Mouse (Mus musculus) heart, adult 8-10 months (tissue): Measurements from ENCODE around the gene 6430571L13Rik. TPM values are rescaled to one million over a fixed set of nuclear protein-coding genes. Genes with fewer than 3 reads are reported as not detected.
A peak's percentile ranks its signal among the peaks of the same experiment; 100 is the strongest.
"Not testable (repeated sequence)": the region's sequence is repeated elsewhere in the genome, so short reads cannot be mapped to it uniquely, and the experiment has no call there.

ENCODE experiments used
- DNase-seq: peaks from one replicate; pipeline ENCODE4 v3.0.0; 2022; ENCODE audit warnings: low spot score
- total RNA-seq, 4 experiments: library from RNA; stranded (reverse); gene quantifications; 2 replicates each; pipeline ENCODE4 v1.2.4; 2022

The 6430571L13Rik gene
- total RNA-seq, 4 experiments from 2014 or later, result 5.6 to 10.3 (median 6.4) TPM

DNA sequence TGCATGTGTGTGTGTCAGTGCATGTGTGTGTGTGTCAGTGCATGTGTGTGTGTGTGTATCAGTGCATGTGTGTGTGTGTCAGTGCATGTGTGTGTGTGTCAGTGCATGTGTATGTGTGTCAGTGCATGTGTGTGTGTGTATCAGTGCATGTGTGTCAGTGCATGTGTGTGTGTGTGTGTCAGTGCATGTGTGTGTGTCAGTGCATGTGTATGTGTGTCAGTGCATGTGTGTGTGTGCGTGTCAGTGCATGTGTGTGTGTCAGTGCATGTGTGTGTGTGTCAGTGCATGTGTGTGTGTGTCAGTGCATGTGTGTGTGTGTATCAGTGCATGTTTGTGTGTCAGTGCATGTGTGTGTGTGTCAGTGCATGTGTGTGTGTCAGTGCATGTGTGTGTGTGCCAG lies 33.7 kb upstream of the 6430571L13Rik start:
- DNase-seq, result not testable (repeated sequence)

DNA sequence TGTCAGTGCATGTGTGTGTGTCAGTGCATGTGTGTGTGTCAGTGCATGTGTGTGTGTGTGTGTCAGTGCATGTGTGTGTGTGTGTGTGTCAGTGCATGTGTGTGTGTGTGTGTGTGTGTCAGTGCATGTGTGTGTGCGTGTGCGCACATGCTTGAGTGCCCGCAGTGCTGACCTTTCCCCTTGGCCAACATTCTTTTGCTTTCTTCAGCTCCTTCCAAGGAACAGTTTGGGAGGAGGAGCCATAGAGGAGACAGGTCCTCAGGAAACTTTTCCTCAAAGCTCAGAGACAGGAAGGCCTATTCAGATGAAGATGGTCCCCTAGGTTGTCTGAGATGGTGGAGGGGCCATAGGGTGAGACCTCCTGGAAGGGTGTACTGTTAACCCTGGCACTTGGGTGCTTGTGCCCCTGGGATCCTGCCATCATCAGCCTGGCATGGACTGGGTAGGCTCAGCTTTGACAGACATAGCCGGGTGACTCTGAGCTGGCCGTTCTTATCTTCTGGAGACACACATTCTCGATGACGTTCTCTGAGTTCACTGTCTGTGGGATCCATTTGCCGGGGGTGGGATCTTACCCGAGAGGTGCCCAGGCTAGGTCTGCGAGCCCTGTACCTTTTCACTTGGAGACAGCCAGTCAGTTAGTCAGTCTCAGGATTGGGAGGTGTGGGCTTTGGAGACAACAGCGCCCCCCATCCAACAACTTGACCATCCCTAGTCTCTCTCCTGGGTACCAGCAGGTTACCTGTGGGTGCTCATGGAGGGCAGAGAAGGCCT lies 33.1 kb upstream of the 6430571L13Rik start:
- DNase-seq, result no peak

- peak; percentile 71 for DNase-seq
Observed at GRCm38 (mm10) chr9:107307886-107308285, 32.5 kb upstream of the 6430571L13Rik start.

- no peak for DNase-seq
Observed at GRCm38 (mm10) chr9:107308346-107309000, 31.9 kb upstream of the 6430571L13Rik start.

GRCm38 (mm10) chr9:107309171-107309570 lies 31.2 kb upstream of the 6430571L13Rik start:
- no peak for DNase-seq

- no peak for DNase-seq
Observed at GRCm38 (mm10) chr9:107309600-107309999, 30.8 kb upstream of the 6430571L13Rik start.

- DNase-seq, result no peak
Observed at GRCm38 (mm10) chr9:107312811-107313584, 27.4 kb upstream of the 6430571L13Rik start.

- no peak for DNase-seq
Observed at GRCm38 (mm10) chr9:107313926-107314325, 26.5 kb upstream of the 6430571L13Rik start.

DNA sequence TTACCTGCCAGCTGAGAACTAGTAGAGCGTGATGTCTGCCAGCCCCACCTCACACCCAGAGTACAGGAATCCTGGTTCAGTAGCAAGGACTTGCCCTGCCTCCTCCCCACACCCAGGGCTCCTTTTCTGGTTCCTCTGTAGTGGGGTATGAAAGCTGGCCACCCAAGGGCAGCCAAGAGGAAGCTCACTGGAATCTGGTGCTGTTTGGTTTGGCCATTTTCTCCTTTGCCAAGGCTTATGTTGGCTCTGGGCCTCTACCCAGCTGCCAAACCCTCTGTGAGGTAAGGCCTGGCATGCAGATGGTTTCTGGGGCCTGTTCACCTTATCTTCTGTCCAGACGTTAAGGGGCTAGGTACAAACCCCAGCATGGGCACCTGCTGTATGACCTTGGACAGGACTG lies 24.6 kb upstream of the 6430571L13Rik start:
- no peak for DNase-seq

DNA sequence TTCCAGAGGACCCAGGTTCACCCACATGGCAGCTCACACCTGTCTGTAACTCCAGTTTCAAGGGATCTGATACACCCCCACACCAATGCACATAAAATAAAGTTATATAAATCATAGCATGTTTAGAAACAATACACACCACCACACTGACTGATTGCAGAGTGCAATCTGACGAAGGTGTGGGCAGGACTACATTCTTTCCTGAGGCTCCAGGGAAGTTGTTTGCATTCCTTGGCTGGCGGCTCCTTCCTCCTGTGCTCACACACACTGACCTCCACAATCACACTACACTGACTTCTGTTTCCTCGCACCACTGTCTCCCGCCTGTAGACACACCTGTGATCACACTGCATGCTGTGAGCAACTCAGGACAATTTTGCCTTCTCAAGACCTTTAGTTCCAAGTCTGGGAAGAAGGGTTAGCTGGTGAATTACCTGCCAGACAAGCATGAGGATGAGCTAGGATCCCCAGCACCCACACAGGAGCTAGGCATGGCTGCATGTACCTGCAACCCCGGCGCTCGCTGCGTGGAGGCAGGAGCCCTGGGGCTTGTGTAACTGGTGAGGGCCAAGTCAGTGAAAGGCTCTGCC lies 17.8 kb upstream of the 6430571L13Rik start:
- no peak for DNase-seq

GRCm38 (mm10) chr9:107323558-107323957 lies 16.8 kb upstream of the 6430571L13Rik start:
- peak; percentile 85 for DNase-seq

GRCm38 (mm10) chr9:107324799-107325561 lies 15.4 kb upstream of the 6430571L13Rik start:
- no peak for DNase-seq

DNA sequence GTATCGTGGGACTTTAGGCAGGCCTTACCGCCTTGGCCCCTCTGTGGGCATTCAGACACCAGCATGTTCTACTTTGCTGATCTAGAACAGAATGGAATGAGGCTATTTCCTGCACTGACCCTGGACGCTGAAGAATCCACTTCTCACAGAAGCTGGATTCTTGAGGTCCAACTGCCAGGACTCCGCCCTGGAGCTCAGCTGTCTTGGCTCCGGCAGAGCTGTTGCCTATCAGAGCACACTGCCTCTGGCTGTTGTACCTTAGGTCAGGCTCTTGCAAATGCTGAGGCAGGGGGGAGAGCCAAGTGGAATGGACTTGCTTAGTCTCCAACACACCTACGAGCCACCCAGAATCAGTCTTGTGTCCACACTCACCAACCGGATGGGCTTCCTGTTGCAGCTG lies 14.5 kb upstream of the 6430571L13Rik start:
- DNase-seq, result no peak

DNA sequence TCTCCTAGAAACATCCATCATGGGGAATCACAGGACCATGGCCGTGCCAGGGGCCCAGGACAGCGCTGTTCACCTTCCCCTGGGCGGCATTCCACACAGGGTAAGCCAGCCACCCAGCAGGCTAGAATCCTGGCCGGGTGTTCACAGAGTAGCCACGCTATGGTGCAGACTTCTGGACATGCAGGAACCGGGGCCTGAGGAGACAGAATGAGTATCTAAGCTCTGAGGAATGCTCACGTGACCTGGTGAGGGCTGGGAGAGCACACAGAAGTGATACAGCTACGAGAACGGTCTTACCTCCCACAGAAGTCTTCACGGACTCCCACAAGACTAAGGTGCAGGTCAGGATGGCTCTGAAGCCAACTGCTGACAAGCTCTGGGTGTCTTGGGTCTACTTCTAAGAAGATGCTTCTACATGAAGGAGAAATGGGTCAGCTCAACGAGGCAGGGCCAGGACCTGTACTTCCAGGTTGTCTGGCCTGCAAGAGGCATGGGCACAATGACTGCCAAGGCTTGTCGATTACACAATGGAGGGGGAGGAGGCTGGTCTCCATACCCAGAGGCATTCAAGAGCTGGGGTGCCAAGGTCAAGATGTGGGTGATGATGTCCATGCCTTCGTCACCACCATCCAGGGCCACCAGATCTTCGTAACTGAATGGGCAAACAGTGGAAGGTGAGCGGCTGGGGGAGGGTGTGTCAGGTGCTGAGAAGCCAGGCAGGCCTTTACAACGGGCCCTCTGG lies 12.4 kb upstream of the 6430571L13Rik start:
- DNase-seq, result no peak

DNA sequence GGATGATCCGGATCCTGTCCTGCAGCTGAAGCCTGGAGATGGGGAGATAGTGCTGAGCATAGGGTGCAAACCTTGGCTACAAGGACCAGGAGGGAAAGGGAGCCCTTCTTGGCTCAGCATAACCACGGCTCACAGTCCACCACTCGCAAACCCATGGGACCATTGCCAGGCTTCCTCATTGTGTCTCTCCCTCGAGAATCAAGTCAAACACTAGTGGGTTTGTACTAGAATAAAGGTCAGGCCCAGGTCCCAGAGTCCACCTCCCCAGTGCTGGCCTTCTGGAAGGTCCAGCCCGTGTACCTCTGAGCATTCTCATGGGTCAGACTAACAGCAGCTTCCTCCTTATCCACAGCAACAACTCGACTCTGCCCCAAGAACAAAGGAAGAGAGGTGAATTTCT lies 9.6 kb upstream of the 6430571L13Rik start:
- DNase-seq, result no peak

- no peak for DNase-seq
Observed at GRCm38 (mm10) chr9:107333686-107334085, 6.7 kb upstream of the 6430571L13Rik start.

GRCm38 (mm10) chr9:107334356-107334755 lies 6.0 kb upstream of the 6430571L13Rik start:
- no peak for DNase-seq

GRCm38 (mm10) chr9:107335046-107335445 lies 5.4 kb upstream of the 6430571L13Rik start:
- DNase-seq, result no peak

DNA sequence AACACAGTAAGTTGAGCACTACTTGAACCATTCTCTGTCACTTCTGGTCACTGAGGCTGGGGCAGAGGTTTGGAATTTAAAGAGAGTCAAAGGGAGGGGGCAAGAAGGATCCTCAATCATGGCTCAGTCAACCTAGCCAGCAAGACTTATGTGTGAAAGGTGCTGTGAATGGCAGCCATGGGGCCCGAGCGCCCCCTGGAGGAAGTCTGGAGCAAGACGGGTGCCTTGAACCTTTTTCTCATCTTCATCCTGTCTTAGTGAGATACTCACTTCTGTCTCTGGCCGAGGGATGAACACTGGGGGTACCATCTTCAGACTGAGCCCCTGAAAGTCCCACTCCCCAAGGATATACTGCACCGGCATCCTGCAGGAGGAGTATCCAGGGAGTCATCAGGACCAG lies 4.5 kb upstream of the 6430571L13Rik start:
- peak; percentile 71 for DNase-seq

- no peak for DNase-seq
Observed at GRCm38 (mm10) chr9:107336386-107336785, 4.0 kb upstream of the 6430571L13Rik start.
